Mouse (Mus musculus) heart, postnatal 0 days (tissue): ENCODE results near the gene Smarce1. TPM values are rescaled to one million over a fixed set of nuclear protein-coding genes. Genes with fewer than 3 reads are reported as not detected.

Source experiments
- ATAC-seq: fragments of 200-750 bp; cut with Nextera tagmentation; 2 replicates; pipeline ENCODE4 v1.8.0; 2017; ENCODE audit warnings: low read depth, moderate number of reproducible peaks, moderate library complexity; ENCODE audit not compliant: insufficient read depth
- DNase-seq: peaks from one replicate; pipeline ENCODE4 v3.0.0-alpha.2; 2016; ENCODE audit warnings: low spot score
- H3K27ac ChIP-seq: fragments of 300-500 bp; sonication (generic); 2 replicates; pipeline ENCODE4 v1.5.1; 2014; ENCODE audit warnings: low read depth, mild to moderate bottlenecking
- H3K27me3 ChIP-seq: fragments of 300-500 bp; sonication (generic); 2 replicates; pipeline ENCODE4 v1.6.1; 2014; ENCODE audit warnings: low read length, mixed read lengths; ENCODE audit not compliant: control insufficient read depth, insufficient read depth
- H3K36me3 ChIP-seq: fragments of 300-500 bp; sonication (generic); replicated peaks from 2 replicates; pipeline ENCODE4 v1.6.1; 2014; ENCODE audit warnings: low read length, mixed read lengths; ENCODE audit not compliant: control insufficient read depth, insufficient read depth
- H3K4me1 ChIP-seq: fragments of 300-500 bp; sonication (generic); 2 replicates; pipeline ENCODE4 v1.6.1; 2014; ENCODE audit warnings: antibody characterized with exemption; ENCODE audit not compliant: control insufficient read depth, insufficient read depth
- H3K4me2 ChIP-seq: fragments of 300-500 bp; sonication (generic); 2 replicates; pipeline ENCODE4 v1.6.1; 2014; ENCODE audit warnings: low read depth, mild to moderate bottlenecking, low read length, moderate library complexity
- H3K4me3 ChIP-seq: fragments of 300-500 bp; sonication (generic); 2 replicates; pipeline ENCODE4 v1.5.1; 2014; ENCODE audit warnings: low read depth, low read length
- H3K9ac ChIP-seq: fragments of 300-500 bp; sonication (generic); replicated peaks from 2 replicates; pipeline ENCODE4 v1.6.1; 2014; ENCODE audit warnings: low read depth, low read length, mixed read lengths
- H3K9me3 ChIP-seq: fragments of 300-500 bp; sonication (generic); replicated peaks from 2 replicates; pipeline ENCODE4 v1.6.1; 2016; ENCODE audit warnings: low read length; ENCODE audit not compliant: control insufficient read depth
- CTCF ChIP-seq: IDR thresholded peaks from 2 replicates; pipeline ENCODE4 v1.5.1; 2016; ENCODE audit warnings: antibody characterized with exemption, control low read depth, low read depth
- EP300 ChIP-seq: IDR thresholded peaks from 2 replicates; pipeline ENCODE4 v1.6.1; 2016; ENCODE audit warnings: antibody characterized with exemption, low read depth
- WGBS: fragments of 180-500 bp; shearing (Covaris S2); extraction: QIAGEN DNeasy Blood & Tissue Kit; methylation state at CpG from one replicate; pipeline ENCODE4 v1.1.7; 2014; 5-methylcytosine and 5-hydroxymethylcytosine counted together
- polyA plus RNA-seq: library from polyadenylated mRNA; unstranded; fragments of >200 nt; fragmentation: Nextera tagmentation; extraction: Ambion mirVana; gene quantifications from 2 replicates; pipeline ENCODE4 v1.2.1, GENCODE M21; 2015
- total RNA-seq: library from RNA; depleted of rRNA; stranded (reverse); fragments of >200 nt; gene quantifications from 2 replicates; pipeline ENCODE4 v1.2.3, GENCODE M21; 2014; ENCODE audit warnings: low replicate concordance

The Smarce1 gene
- total and polyA plus RNA-seq, 2 experiments from 2014 or later, result 96.9 to 126 TPM

GRCm38 (mm10) chr11:99189154-99189582 lies 41.6 kb downstream of the Smarce1 start:
- no peak for TF ChIP-seq EP300
- peak; percentile 89 for TF ChIP-seq CTCF
- no peak overlapping the region for H3K9ac ChIP-seq
- DNase-seq (peak; percentile 30), ATAC-seq (peak; percentile 55; the same call in 1 of the 2 replicates)
- H3K27ac ChIP-seq, result no peak overlapping the region
- no peaks in the 10 kb centered on the region for H3K9me3 ChIP-seq
- WGBS, result 23% methylated on average over 14 of the region's 14 CpGs
- no peak overlapping the region for H3K4me3 ChIP-seq
- no peaks in the 10 kb centered on the region for H3K36me3 ChIP-seq
- H3K4me2 ChIP-seq, result no peak overlapping the region
- peaks cover 5% of the 10 kb centered on the region; the same call in 1 of the 2 replicates for H3K27me3 ChIP-seq
- no peaks in the 10 kb centered on the region for H3K4me1 ChIP-seq

GRCm38 (mm10) chr11:99187348-99187747 lies 43.5 kb downstream of the Smarce1 start:
- H3K4me1 ChIP-seq, result peaks cover 4% of the 10 kb centered on the region; the same call in 1 of the 2 replicates
- no peak for DNase-seq
- TF ChIP-seq CTCF (no peak), EP300 (no peak)
- no peak for ATAC-seq
- 84% methylated on average over 4 of the region's 4 CpGs for WGBS
- no peaks in the 10 kb centered on the region for H3K9me3 ChIP-seq
- H3K27me3 ChIP-seq, result peaks cover 5% of the 10 kb centered on the region; the same call in 1 of the 2 replicates
- no peak overlapping the region for H3K4me3 ChIP-seq
- H3K4me2 ChIP-seq, result no peak overlapping the region
- H3K36me3 ChIP-seq, result no peaks in the 10 kb centered on the region
- H3K27ac ChIP-seq, result no peak overlapping the region
- no peak overlapping the region for H3K9ac ChIP-seq

- H3K9me3 ChIP-seq, result no peaks in the 10 kb centered on the region
- peaks cover 5% of the 10 kb centered on the region; the same call in 1 of the 2 replicates for H3K27me3 ChIP-seq
- no peak for DNase-seq
- TF ChIP-seq CTCF (no peak), EP300 (no peak)
- peaks cover 5% of the 10 kb centered on the region; the same call in 1 of the 2 replicates for H3K4me1 ChIP-seq
- H3K36me3 ChIP-seq, result no peaks in the 10 kb centered on the region
- no peak overlapping the region for H3K4me3 ChIP-seq
- 69% methylated on average over 2 of the region's 2 CpGs for WGBS
- no peak for ATAC-seq
- no peak overlapping the region for H3K4me2 ChIP-seq
- H3K9ac ChIP-seq, result no peak overlapping the region
- no peak overlapping the region for H3K27ac ChIP-seq
Observed at GRCm38 (mm10) chr11:99186836-99187235, 44.0 kb downstream of the Smarce1 start.

GRCm38 (mm10) chr11:99182575-99182974 lies 48.2 kb downstream of the Smarce1 start:
- Histone ChIP-seq H3K9me3 (no peaks in the 10 kb centered on the region), H3K4me2 (no peak overlapping the region), H3K4me1 (peaks cover 5% of the 10 kb centered on the region; the same call in 1 of the 2 replicates), H3K27ac (no peak overlapping the region), H3K4me3 (no peak overlapping the region), H3K27me3 (no peaks in the 10 kb centered on the region), H3K9ac (no peak overlapping the region), H3K36me3 (no peaks in the 10 kb centered on the region)
- no peak for ATAC-seq
- DNase-seq, result no peak
- TF ChIP-seq CTCF (no peak), EP300 (no peak)
- 41% methylated on average over 11 of the region's 11 CpGs for WGBS

GRCm38 (mm10) chr11:99180071-99180470 lies 50.7 kb downstream of the Smarce1 start:
- no peak overlapping the region for H3K27ac ChIP-seq
- no peaks in the 10 kb centered on the region for H3K9me3 ChIP-seq
- no peak for ATAC-seq
- 79% methylated on average over 5 of the region's 5 CpGs for WGBS
- H3K27me3 ChIP-seq, result no peaks in the 10 kb centered on the region
- no peak overlapping the region for H3K4me3 ChIP-seq
- H3K36me3 ChIP-seq, result no peaks in the 10 kb centered on the region
- peaks cover 5% of the 10 kb centered on the region; the same call in 1 of the 2 replicates for H3K4me1 ChIP-seq
- TF ChIP-seq EP300, result no peak
- no peak for TF ChIP-seq CTCF
- H3K9ac ChIP-seq, result no peak overlapping the region
- no peak overlapping the region for H3K4me2 ChIP-seq
- DNase-seq, result no peak

GRCm38 (mm10) chr11:99177925-99178198 lies 53.0 kb downstream of the Smarce1 start:
- ATAC-seq (no peak), DNase-seq (no peak)
- WGBS, result 42% methylated on average over 2 of the region's 3 CpGs
- Histone ChIP-seq H3K4me3 (no peak overlapping the region), H3K4me2 (no peak overlapping the region), H3K27me3 (no peaks in the 10 kb centered on the region), H3K4me1 (peaks cover 5% of the 10 kb centered on the region; the same call in 1 of the 2 replicates), H3K9me3 (no peaks in the 10 kb centered on the region), H3K9ac (no peak overlapping the region), H3K27ac (no peak overlapping the region), H3K36me3 (no peaks in the 10 kb centered on the region)
- TF ChIP-seq EP300 (no peak), CTCF (no peak)
